Mouse (Mus musculus) 3134 (cell line): ENCODE results near the gene Klhdc3.
A peak's percentile ranks its signal among the peaks of the same experiment; 100 is the strongest.

Experiments
- DNase-seq: peaks from one replicate; pipeline ENCODE4 v3.0.0-alpha.2; 2011; ENCODE audit warnings: low spot score; ENCODE audit not compliant: insufficient read length; ENCODE audit errors: extremely low read depth

The Klhdc3 gene

GRCm38 (mm10) chr17:46628791-46629684, 51.7 kb downstream of the Klhdc3 start, which contains the start of gene Ptk7:
Gene Ptk7 (minus strand): TSS chr17:46629504.
- peak; percentile 75 for DNase-seq

GRCm38 (mm10) chr17:46628471-46628790, 52.3 kb downstream of the Klhdc3 start:
- no peak for DNase-seq

- DNase-seq, result no peak
Observed at GRCm38 (mm10) chr17:46627409-46627808, 53.3 kb downstream of the Klhdc3 start.

- no peak for DNase-seq
Observed at GRCm38 (mm10) chr17:46624598-46624997, 56.1 kb downstream of the Klhdc3 start.
